Mouse (Mus musculus) liver, embryonic 12.5 days (tissue): Measurements from ENCODE around the gene Ctsz. TPM values are rescaled to one million over a fixed set of nuclear protein-coding genes. Genes with fewer than 3 reads are reported as not detected.

Experiments
- ATAC-seq: fragments of 200-750 bp; cut with Nextera tagmentation; 2 replicates; pipeline ENCODE4 v1.8.0; 2017; ENCODE audit warnings: moderate number of reproducible peaks, mild to moderate bottlenecking, moderate library complexity
- H3K27ac ChIP-seq: fragments of 300-500 bp; sonication (generic); 2 replicates; pipeline ENCODE4 v1.5.1; 2016; ENCODE audit warnings: mild to moderate bottlenecking
- H3K27me3 ChIP-seq: fragments of 300-500 bp; sonication (generic); replicated peaks from 2 replicates; pipeline ENCODE4 v1.6.1; 2016; ENCODE audit warnings: mild to moderate bottlenecking, moderate library complexity
- H3K36me3 ChIP-seq: fragments of 300-500 bp; sonication (generic); 2 replicates; pipeline ENCODE4 v1.6.1; 2016; ENCODE audit warnings: mild to moderate bottlenecking, moderate library complexity
- H3K4me1 ChIP-seq: fragments of 300-500 bp; sonication (generic); 2 replicates; pipeline ENCODE4 v1.6.1; 2016
- H3K4me2 ChIP-seq: fragments of 300-500 bp; sonication (generic); 2 replicates; pipeline ENCODE4 v1.6.1; 2016; ENCODE audit warnings: mild to moderate bottlenecking, moderate library complexity
- H3K4me3 ChIP-seq: fragments of 300-500 bp; sonication (generic); 2 replicates; pipeline ENCODE4 v1.5.1; 2016; ENCODE audit warnings: mild to moderate bottlenecking, moderate library complexity
- H3K9ac ChIP-seq: fragments of 300-500 bp; sonication (generic); 2 replicates; pipeline ENCODE4 v1.6.1; 2016; ENCODE audit warnings: mild to moderate bottlenecking, moderate library complexity
- H3K9me3 ChIP-seq: fragments of 300-500 bp; sonication (generic); replicated peaks from 2 replicates; pipeline ENCODE4 v1.6.1; 2016; ENCODE audit warnings: mild to moderate bottlenecking, moderate library complexity
- WGBS: fragments of 180-500 bp; shearing (Covaris S2); methylation state at CpG from one replicate; pipeline ENCODE4 v1.1.7; 2016; ENCODE audit not compliant: insufficient replicate concordance; 5-methylcytosine and 5-hydroxymethylcytosine counted together
- polyA plus RNA-seq: library from polyadenylated mRNA; unstranded; fragments of >200 nt; fragmentation: Nextera tagmentation; extraction: Ambion mirVana; gene quantifications from 2 replicates; pipeline ENCODE4 v1.2.1, GENCODE M21; 2016

Gene Ctsz
- polyA plus RNA-seq, 1 experiment from 2014 or later = 111 TPM

DNA sequence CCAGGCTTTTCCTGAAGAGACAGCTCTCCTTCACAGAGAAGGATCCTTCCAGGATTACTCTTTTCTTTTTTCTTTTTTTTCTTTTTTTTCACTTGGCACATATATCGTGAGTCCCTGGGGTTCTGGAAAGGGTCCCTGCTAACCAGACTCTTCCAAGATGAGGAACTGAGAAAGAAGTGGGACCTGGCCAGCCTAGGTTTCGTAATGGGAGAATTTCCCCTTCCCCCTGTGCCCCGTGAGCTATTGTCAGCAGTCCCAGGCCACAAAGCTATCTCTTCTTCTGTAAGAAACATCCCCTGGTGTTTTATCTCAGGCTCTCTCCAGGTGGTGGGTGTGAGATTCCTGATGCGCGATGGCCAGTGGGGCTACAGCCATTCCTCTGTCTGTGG is 605 bp upstream of the Ctsz start:
- WGBS = 25% methylated on average over 5 of the region's 5 CpGs
- ATAC-seq = no peak
- peak overlapping the region; percentile 41; the same call in 1 of the 2 replicates for H3K27ac ChIP-seq
- peaks cover 56% of the 10 kb centered on the region for H3K4me1 ChIP-seq
- peak overlapping the region; percentile 69; the same call in 1 of the 2 replicates for H3K4me3 ChIP-seq
- H3K36me3 ChIP-seq = peaks cover 19% of the 10 kb centered on the region
- no peaks in the 10 kb centered on the region for H3K9me3 ChIP-seq
- no peaks in the 10 kb centered on the region; the same call in 1 of the 2 replicates for H3K27me3 ChIP-seq
- H3K9ac ChIP-seq = 0 out of 2 replicates have a peak overlapping the region, but pooled peaks have one; percentile 74
- H3K4me2 ChIP-seq = peak overlapping the region; percentile 95

DNA sequence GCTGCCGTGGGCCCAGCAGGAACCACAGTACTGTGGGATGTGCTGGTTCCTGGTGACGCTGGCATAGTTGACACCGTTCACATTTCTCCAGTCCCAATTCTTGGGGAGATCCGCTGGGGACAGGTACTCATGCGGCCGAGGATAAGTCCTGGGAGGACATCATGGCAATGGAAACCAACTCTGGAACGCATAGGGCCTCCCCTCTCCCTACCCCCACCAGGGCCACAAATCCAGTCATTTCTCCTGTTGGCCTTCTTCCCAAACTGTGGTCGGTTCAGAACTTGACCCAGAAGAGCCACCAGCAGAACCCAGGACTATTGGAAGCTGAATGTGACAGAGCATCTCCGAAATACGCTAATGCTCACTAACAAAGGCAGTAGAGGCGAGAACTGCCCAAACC is 658 bp downstream of the Ctsz start:
- Histone ChIP-seq H3K4me3 (peak overlapping the region; percentile 69), H3K36me3 (peaks cover 31% of the 10 kb centered on the region), H3K9me3 (no peaks in the 10 kb centered on the region), H3K4me1 (peaks cover 49% of the 10 kb centered on the region), H3K27ac (peak overlapping the region; percentile 64), H3K27me3 (no peaks in the 10 kb centered on the region), H3K4me2 (peak overlapping the region; percentile 95), H3K9ac (peak overlapping the region; percentile 74)
- no peak for ATAC-seq
- WGBS = 66% methylated on average over 11 of the region's 11 CpGs

DNA sequence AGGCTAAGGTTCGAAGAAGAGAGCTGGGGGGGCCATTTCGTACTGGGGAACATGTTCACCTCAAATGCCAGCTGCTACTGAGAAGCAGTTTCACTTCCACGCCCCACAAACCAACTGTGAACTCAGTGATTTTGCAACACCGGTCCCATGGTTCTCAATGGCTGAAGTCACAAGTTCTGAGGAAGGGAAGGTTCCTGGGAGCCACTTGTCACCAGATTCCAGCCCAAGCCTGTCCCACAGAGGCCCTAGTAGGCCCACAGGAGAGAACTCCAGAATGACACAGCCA is 1.2 kb downstream of the Ctsz start:
- H3K4me2 ChIP-seq = peak overlapping the region; percentile 95
- no peaks in the 10 kb centered on the region for H3K27me3 ChIP-seq
- no peaks in the 10 kb centered on the region for H3K9me3 ChIP-seq
- H3K27ac ChIP-seq = peak overlapping the region; percentile 64
- peak overlapping the region; percentile 74; the same call in 1 of the 2 replicates for H3K9ac ChIP-seq
- 78% methylated on average over 4 of the region's 4 CpGs for WGBS
- H3K4me1 ChIP-seq = peaks cover 49% of the 10 kb centered on the region
- peak overlapping the region; percentile 69 for H3K4me3 ChIP-seq
- no peak for ATAC-seq
- peaks cover 36% of the 10 kb centered on the region for H3K36me3 ChIP-seq

GRCm38 (mm10) chr2:174436916-174437696 is 1.7 kb downstream of the Ctsz start:
- H3K36me3 ChIP-seq = peaks cover 40% of the 10 kb centered on the region
- H3K27ac ChIP-seq = peak overlapping the region; percentile 64; the same call in 1 of the 2 replicates
- no peaks in the 10 kb centered on the region for H3K9me3 ChIP-seq
- H3K9ac ChIP-seq = 0 out of 2 replicates have a peak overlapping the region, but pooled peaks have one; percentile 22
- no peak for ATAC-seq
- 88% methylated on average over 7 of the region's 7 CpGs for WGBS
- peak overlapping the region; percentile 95 for H3K4me2 ChIP-seq
- H3K4me3 ChIP-seq = peak overlapping the region; percentile 69; the same call in 1 of the 2 replicates
- peaks cover 49% of the 10 kb centered on the region for H3K4me1 ChIP-seq
- H3K27me3 ChIP-seq = no peaks in the 10 kb centered on the region

GRCm38 (mm10) chr2:174436076-174436701 is 2.6 kb downstream of the Ctsz start:
- Histone ChIP-seq H3K4me3 (no peak overlapping the region), H3K27ac (no peak overlapping the region), H3K9me3 (no peaks in the 10 kb centered on the region), H3K27me3 (no peaks in the 10 kb centered on the region), H3K9ac (no peak overlapping the region), H3K4me2 (no peak overlapping the region), H3K36me3 (peaks cover 43% of the 10 kb centered on the region), H3K4me1 (peaks cover 46% of the 10 kb centered on the region)
- no peak for ATAC-seq
- 70% methylated on average over 26 of the region's 26 CpGs for WGBS

- Histone ChIP-seq H3K4me1 (peaks cover 43% of the 10 kb centered on the region), H3K4me3 (no peak overlapping the region), H3K9me3 (no peaks in the 10 kb centered on the region), H3K36me3 (peaks cover 55% of the 10 kb centered on the region), H3K4me2 (no peak overlapping the region), H3K9ac (no peak overlapping the region), H3K27ac (no peak overlapping the region), H3K27me3 (no peaks in the 10 kb centered on the region)
- no peak for ATAC-seq
- WGBS = 87% methylated on average over 9 of the region's 9 CpGs
These were observed 3.9 kb downstream of the Ctsz start for GRCm38 (mm10) chr2:174434943-174435342.

DNA sequence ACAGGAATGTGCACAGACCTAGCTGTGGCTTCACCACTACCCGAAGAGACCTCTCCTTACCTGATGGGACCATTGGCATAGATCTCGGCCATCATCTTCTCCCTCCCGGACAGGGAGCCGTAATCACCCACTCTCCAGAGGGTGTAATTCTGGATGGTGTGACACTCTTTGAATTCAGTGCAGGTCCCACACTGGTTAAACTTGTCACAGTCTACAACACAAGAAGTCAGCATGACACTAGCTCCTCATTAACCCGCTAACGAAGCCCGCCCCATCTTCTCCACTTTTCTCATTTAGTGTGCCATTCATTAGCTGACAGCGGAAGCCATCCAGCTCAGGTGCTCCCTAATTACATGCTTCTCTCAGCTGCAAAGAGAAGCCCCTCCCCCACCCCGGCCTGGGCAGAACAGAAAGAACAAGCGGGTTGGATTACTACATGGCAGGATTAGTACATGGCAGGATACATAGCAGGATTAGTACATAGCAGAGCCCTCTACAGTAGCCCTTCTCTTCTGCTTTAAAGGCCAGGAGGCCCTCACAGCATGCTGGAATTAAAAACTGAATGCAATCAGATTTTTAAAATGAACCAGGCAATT is 9.7 kb downstream of the Ctsz start:
- no peaks in the 10 kb centered on the region for H3K9me3 ChIP-seq
- H3K36me3 ChIP-seq = peaks cover 88% of the 10 kb centered on the region
- H3K4me1 ChIP-seq = no peaks in the 10 kb centered on the region
- no peak for ATAC-seq
- no peaks in the 10 kb centered on the region for H3K27me3 ChIP-seq
- no peak overlapping the region for H3K4me2 ChIP-seq
- H3K9ac ChIP-seq = no peak overlapping the region
- no peak overlapping the region for H3K4me3 ChIP-seq
- no peak overlapping the region for H3K27ac ChIP-seq
- WGBS = 89% methylated on average over 10 of the region's 10 CpGs

DNA sequence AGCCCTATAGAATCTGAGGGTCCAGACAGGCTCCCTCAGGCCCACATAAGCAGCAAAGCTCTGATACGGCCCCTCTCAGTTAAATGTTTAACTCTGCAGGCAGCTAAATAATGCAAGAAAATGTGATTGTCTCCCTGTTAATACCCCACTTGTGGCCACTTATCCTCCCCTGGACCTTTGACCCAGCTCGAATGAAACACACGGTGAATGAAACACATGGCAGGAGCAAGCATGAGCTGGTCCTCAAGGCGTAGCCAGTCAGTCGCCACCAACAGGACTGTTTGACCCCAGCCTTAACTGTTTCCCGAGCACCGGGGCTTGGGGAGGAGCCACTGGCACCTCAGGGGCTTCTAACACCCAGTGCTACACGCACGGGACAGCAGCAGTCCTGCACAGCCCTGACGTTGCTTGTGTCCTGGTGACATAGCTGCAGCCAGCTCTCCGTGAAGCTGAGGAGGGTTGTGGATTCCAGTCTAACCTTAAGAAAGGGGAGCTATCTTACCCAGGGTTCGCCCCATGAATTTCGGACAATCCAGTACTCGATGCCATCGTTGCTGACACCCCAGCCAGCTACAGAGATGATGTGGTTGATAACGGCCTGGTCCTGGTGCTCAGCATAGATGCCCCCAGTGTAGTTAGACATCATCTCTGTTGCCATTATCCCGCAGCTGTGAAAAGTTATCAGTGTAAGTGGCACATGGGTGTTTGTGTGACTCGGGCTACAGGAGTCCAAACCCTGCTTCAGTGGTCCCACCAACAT is 10.6 kb downstream of the Ctsz start:
- ATAC-seq = no peak
- WGBS = 83% methylated on average over 18 of the region's 18 CpGs
- H3K9ac ChIP-seq = no peak overlapping the region
- H3K9me3 ChIP-seq = no peaks in the 10 kb centered on the region
- H3K4me1 ChIP-seq = no peaks in the 10 kb centered on the region
- no peak overlapping the region for H3K27ac ChIP-seq
- no peak overlapping the region for H3K4me3 ChIP-seq
- H3K36me3 ChIP-seq = peaks cover 89% of the 10 kb centered on the region
- no peak overlapping the region for H3K4me2 ChIP-seq
- H3K27me3 ChIP-seq = no peaks in the 10 kb centered on the region

DNA sequence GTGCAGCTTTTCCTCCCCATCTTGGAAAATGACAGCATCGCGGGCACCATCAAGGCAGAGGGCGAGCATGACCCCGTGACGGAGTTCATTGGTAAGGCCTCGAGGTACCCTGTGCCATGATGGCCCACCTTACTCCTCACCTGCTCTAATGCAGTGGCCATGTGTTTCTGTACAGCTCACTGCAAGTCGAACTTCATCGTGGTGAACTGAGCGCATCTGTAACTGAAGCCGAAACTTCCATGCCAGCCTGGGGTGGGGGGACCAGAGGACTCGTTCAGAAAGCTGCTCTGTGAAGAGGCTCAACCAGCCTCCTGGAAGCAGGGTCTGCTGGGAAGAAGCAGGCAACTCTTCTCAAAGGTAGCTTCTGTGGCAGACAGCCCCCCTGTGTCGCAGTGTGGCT is 12.0 kb downstream of the Ctsz start:
- Histone ChIP-seq H3K27ac (no peak overlapping the region), H3K9ac (no peak overlapping the region), H3K9me3 (no peaks in the 10 kb centered on the region), H3K36me3 (peaks cover 93% of the 10 kb centered on the region), H3K4me3 (no peak overlapping the region), H3K4me2 (no peak overlapping the region), H3K27me3 (no peaks in the 10 kb centered on the region), H3K4me1 (no peaks in the 10 kb centered on the region)
- ATAC-seq = 0 out of 2 replicates have a peak, but pooled peaks have one; percentile 13
- 90% methylated on average over 12 of the region's 12 CpGs for WGBS

- no peaks in the 10 kb centered on the region for H3K4me1 ChIP-seq
- WGBS = 89% methylated on average over 11 of the region's 11 CpGs
- no peak overlapping the region for H3K4me3 ChIP-seq
- H3K4me2 ChIP-seq = no peak overlapping the region
- H3K9ac ChIP-seq = no peak overlapping the region
- H3K27me3 ChIP-seq = no peaks in the 10 kb centered on the region
- ATAC-seq = no peak
- no peaks in the 10 kb centered on the region for H3K9me3 ChIP-seq
- H3K36me3 ChIP-seq = peaks cover 100% of the 10 kb centered on the region
- H3K27ac ChIP-seq = no peak overlapping the region
These were observed 14.3 kb downstream of the Ctsz start for GRCm38 (mm10) chr2:174424301-174425085.

- Histone ChIP-seq H3K27ac (no peak overlapping the region), H3K36me3 (peaks cover 83% of the 10 kb centered on the region), H3K4me2 (no peak overlapping the region), H3K4me3 (no peak overlapping the region), H3K9me3 (no peaks in the 10 kb centered on the region), H3K27me3 (no peaks in the 10 kb centered on the region), H3K4me1 (peaks cover 21% of the 10 kb centered on the region), H3K9ac (no peak overlapping the region)
- WGBS = 93% methylated on average over 6 of the region's 6 CpGs
- ATAC-seq = no peak
These were observed 17.7 kb downstream of the Ctsz start for GRCm38 (mm10) chr2:174421107-174421506.
